22 mouse cellular contexts compared by ENCODE assay signal in genomic region chr4:117220741-117221515, GRCm38 (mm10). TPM values are rescaled to one million over a fixed set of nuclear protein-coding genes. Genes with fewer than 3 reads are reported as not detected.
DNase-seq lines count a peak whose midpoint lies in the region; ATAC-seq and TF ChIP-seq lines count a peak whose summit lies in the region.
"Had no signal": no experiment of that assay in that cellular context is flagged by ENCODE, and none has a peak within 500 bp of the region (broad histone marks: within the 10 kb centered on the region; RNA-seq: fewer than 3 reads in every experiment).

No protein-coding gene starts in this region.

- no peak for TF ChIP-seq CTCF in MEL (IDR thresholded peaks at IDR 0.05 in 2 of 3, conservative IDR thresholded peaks at IDR 0.05 in 1 of 3; ENCODE audit: control insufficient read depth in 1 of 3, insufficient read depth in 1 of 3, low read depth in 2 of 3, low read length in 3 of 3, poor library complexity in 1 of 3, severe bottlenecking in 1 of 3)

- DNase-seq in right cerebral cortex, postnatal 25 days: peak; percentile 36
- DNase-seq in right cerebral cortex, postnatal 4 days: no peak
- DNase-seq in MEL (ENCODE audit: low read depth, low spot score): peak; percentile 73
- DNase-seq in telencephalon, adult 2 months (ENCODE audit: low read depth, low spot score): peak; percentile 23
- no peak for DNase-seq in lung, postnatal 10 days
- DNase-seq: adrenal gland, adult 2 months; adrenal gland, postnatal 25 days; cerebellum, adult 11 months; cerebellum, adult 8-10 months; gastrocnemius, postnatal 36 days; heart, adult 11 months had no signal

- H3K9me3 ChIP-seq in MEL (replicated peaks; ENCODE audit: insufficient read depth, low read length): no peaks in the 10 kb centered on the region
- H3K9me3 ChIP-seq: embryonic facial prominence, embryonic 12.5 days; forebrain, embryonic 15.5 days; G1E; heart, embryonic 10.5 days had no signal

- no peak overlapping the region for H3K9ac ChIP-seq in MEL (ENCODE audit: control insufficient read depth, low read depth, low read length, poor library complexity, severe bottlenecking)
- H3K9ac ChIP-seq: embryonic facial prominence, embryonic 12.5 days; forebrain, embryonic 15.5 days; hindbrain, embryonic 14.5 days had no signal

- peaks cover 0 to 2% of the 10 kb centered on the region in 2 experiments; a peak in 2 of 4 replicates for H3K27me3 ChIP-seq in MEL (ENCODE audit: control insufficient read depth in 1 of 2, insufficient read depth in 2 of 2, low read length in 2 of 2)
- H3K27me3 ChIP-seq: embryonic facial prominence, embryonic 12.5 days; forebrain, embryonic 15.5 days; Patski had no signal

- TF ChIP-seq POLR2A in MEL (IDR thresholded peaks at IDR 0.05; ENCODE audit: control insufficient read depth in 1 of 2, insufficient read depth in 1 of 2, low read depth in 1 of 2, low read length in 2 of 2, poor library complexity in 1 of 2): no peak

- H3K4me3 ChIP-seq in MEL (ENCODE audit: control insufficient read depth in 1 of 2, insufficient read depth in 1 of 2, low read depth in 2 of 2, low read length in 2 of 2): no peak overlapping the region
- H3K4me3 ChIP-seq: embryonic facial prominence, embryonic 12.5 days; forebrain, embryonic 15.5 days; heart, embryonic 10.5 days had no signal

- peak; percentile 53; the same call in 1 of the 2 replicates for ATAC-seq in common myeloid progenitor, adult 5-6 weeks (replicated peaks; ENCODE audit: low read depth, poor library complexity, severe bottlenecking)
- ATAC-seq in inflammation-experienced regulatory T-cells, adult 6 months: no peak
- ATAC-seq: CD4-positive, CD25-positive, alpha-beta regulatory T cell, adult 4 months; forebrain, embryonic 15.5 days; Patski had no signal

- H3K4me1 ChIP-seq in MEL (ENCODE audit: control insufficient read depth in 1 of 2, insufficient read depth in 2 of 2, low read length in 2 of 2): peaks cover 5 to 18% of the 10 kb centered on the region in 2 experiments; a peak in 3 of 4 replicates
- H3K4me1 ChIP-seq: embryonic facial prominence, embryonic 12.5 days; forebrain, embryonic 15.5 days had no signal

- no peak for TF ChIP-seq RAD21 in MEL (IDR thresholded peaks at IDR 0.05; ENCODE audit: low read depth, low read length)

- peaks cover 0 to 16% of the 10 kb centered on the region in 2 experiments; a peak in 2 of 4 replicates for H3K36me3 ChIP-seq in MEL (ENCODE audit: control insufficient read depth in 1 of 2, insufficient read depth in 2 of 2, low read length in 2 of 2)
- H3K36me3 ChIP-seq: embryonic facial prominence, embryonic 12.5 days; forebrain, embryonic 15.5 days; G1E; heart, embryonic 10.5 days had no signal

- H3K27ac ChIP-seq in MEL (ENCODE audit: control insufficient read depth, low read depth, low read length): peak overlapping the region; percentile 25; the same call in 1 of the 2 replicates
- H3K27ac ChIP-seq: embryonic facial prominence, embryonic 12.5 days; forebrain, embryonic 15.5 days; heart, embryonic 10.5 days; hindbrain, embryonic 14.5 days had no signal

- H3K79me2 ChIP-seq in MEL (ENCODE audit: control insufficient read depth, insufficient read depth, low read length, poor library complexity): no peaks in the 10 kb centered on the region

- peak in 1 of 2 experiments; percentile 39; a peak in 1 of 4 replicates for TF ChIP-seq EP300 in MEL (IDR thresholded peaks at IDR 0.05; ENCODE audit: low read depth in 1 of 2, low read length in 2 of 2)

TF ChIP-seq in MEL, 35 proteins besides CTCF, POLR2A, EP300 and RAD21:
- TF ChIP-seq CHD2 (IDR thresholded peaks at IDR 0.05; ENCODE audit: low read length): no peak
- peak; percentile 36 for TF ChIP-seq ETS1 (IDR thresholded peaks at IDR 0.05; ENCODE audit: low read depth, low read length)
- TF ChIP-seq MXI1 (IDR thresholded peaks at IDR 0.05; ENCODE audit: low read depth, low read length): peak; percentile 65; the same call in 1 of the 2 replicates
- 0 out of 2 replicates have a peak, but pooled peaks have one; percentile 23 for TF ChIP-seq NELFE (IDR thresholded peaks at IDR 0.05; ENCODE audit: low read depth, low read length)
- TF ChIP-seq ZMIZ1 (IDR thresholded peaks at IDR 0.05; ENCODE audit: low read depth, low read length): no peak
- TF ChIP-seq HCFC1 (IDR thresholded peaks at IDR 0.05; ENCODE audit: low read depth, low read length): peak; percentile 18; the same call in 1 of the 2 replicates
- TF ChIP-seq JUND (IDR thresholded peaks at IDR 0.05; ENCODE audit: low read depth, low read length): no peak
- TF ChIP-seq MAX (IDR thresholded peaks at IDR 0.05; ENCODE audit: low read length): peak; percentile 31; the same call in 1 of the 2 replicates
TF ChIP-seq in MEL: peak in this region for 5.

RNA-seq across cellular contexts. Expression of gene Tmem53, which starts 30.8 kb away (rescaled TPM):
- 0.36 and 0.65 TPM in 2 replicates for total RNA-seq in MEL (2012; rRNA removed)
- polyA plus RNA-seq in MEL (2012; ENCODE audit: insufficient read depth in 1 of 2, insufficient read length in 2 of 2, low read depth in 1 of 2, low replicate concordance in 2 of 2, missing spikeins in 1 of 2): 1 to 10 TPM in 1 of 2 experiments, not detected in 1; 1.3 TPM
- not detected in 2 replicates for total RNA-seq in common myeloid progenitor, adult 5-6 weeks (2017)
- under 1 TPM in 2 of 3 experiments, not detected in 1; 0.40 to 0.98 TPM for polyA plus RNA-seq in inflammation-experienced regulatory T-cells, adult 6 months (2017; shearing (Covaris generic))
- total RNA-seq: hematopoietic stem cell, adult 5-6 weeks had no signal

RNA-seq across cellular contexts. Expression of gene Armh1, which starts 31.0 kb away (rescaled TPM):
- not detected in 2 replicates for total RNA-seq in MEL (2012; rRNA removed)
- polyA plus RNA-seq in MEL (2012; ENCODE audit: insufficient read depth in 1 of 2, insufficient read length in 2 of 2, low read depth in 1 of 2, low replicate concordance in 2 of 2, missing spikeins in 1 of 2): not detected
- not detected in 2 replicates for total RNA-seq in common myeloid progenitor, adult 5-6 weeks (2017)
- polyA plus RNA-seq in inflammation-experienced regulatory T-cells, adult 6 months (2017; shearing (Covaris generic)): not detected
- total RNA-seq: G1E; gastrocnemius, adult 8-10 months; gastrocnemius, postnatal 36 days; hematopoietic stem cell, adult 5-6 weeks had no signal
- polyA plus RNA-seq: CD4-positive, CD25-positive, alpha-beta regulatory T cell, adult 4 months; G1E had no signal

RNA-seq across cellular contexts. Expression of gene Kif2c, which starts 38.5 kb away (rescaled TPM):
- total RNA-seq in MEL (2012; rRNA removed): 32.6 and 36.7 TPM in 2 replicates
- polyA plus RNA-seq in MEL (2012; ENCODE audit: insufficient read depth in 1 of 2, insufficient read length in 2 of 2, low read depth in 1 of 2, low replicate concordance in 2 of 2, missing spikeins in 1 of 2): 10 to 100 TPM in 1 of 2 experiments, not detected in 1; 45.1 TPM
- total RNA-seq in common myeloid progenitor, adult 5-6 weeks (2017): 33.7 and 40.7 TPM in 2 replicates
- 10 to 100 TPM in 1 of 3 experiments, 1 to 10 TPM in 2; 1.9 to 35.0 (median 5.5) TPM for polyA plus RNA-seq in inflammation-experienced regulatory T-cells, adult 6 months (2017; shearing (Covaris generic))
- total RNA-seq: gastrocnemius, adult 8-10 months had no signal

Comparison
In these comparisons a context has a peak if more than half of its experiments do, and no peak if none do; other contexts are left out.
1. DNase-seq: peak in right cerebral cortex, postnatal 25 days (single experiment), MEL (single experiment) and telencephalon, adult 2 months (single experiment); none in right cerebral cortex, postnatal 4 days (single experiment) and lung, postnatal 10 days (single experiment).